Mouse (Mus musculus) brain, embryonic 14.5 days (tissue): ENCODE data around the gene Tbl1xr1. TPM values are rescaled to one million over a fixed set of nuclear protein-coding genes. Genes with fewer than 3 reads are reported as not detected.

Experiments
- DNase-seq: peaks from one replicate; pipeline ENCODE4 v3.0.0-alpha.2; 2011; ENCODE audit warnings: low read depth
- CTCF ChIP-seq: fragments of 200-500 bp; IDR thresholded peaks from 2 replicates; pipeline ENCODE4 v1.5.1; 2012; ENCODE audit warnings: inconsistent platforms, mild to moderate bottlenecking, moderate library complexity, borderline replicate concordance; ENCODE audit not compliant: insufficient read depth, insufficient read length; ENCODE audit errors: extremely low read depth
- POLR2A ChIP-seq: fragments of 200-500 bp; IDR thresholded peaks from 2 replicates; pipeline ENCODE4 v1.6.1; 2012; ENCODE audit warnings: mild to moderate bottlenecking, inconsistent platforms, borderline replicate concordance; ENCODE audit not compliant: poor library complexity, insufficient read depth, insufficient read length, severe bottlenecking; ENCODE audit errors: extremely low read depth
- polyA plus RNA-seq: library from polyadenylated mRNA; depleted of rRNA; stranded (reverse); fragments of >200 nt; gene quantifications from 2 replicates; pipeline ENCODE4 v1.2.3, GENCODE M21; 2012

Tbl1xr1 gene
- polyA plus RNA-seq, 1 experiment, result 36.1 TPM

DNA sequence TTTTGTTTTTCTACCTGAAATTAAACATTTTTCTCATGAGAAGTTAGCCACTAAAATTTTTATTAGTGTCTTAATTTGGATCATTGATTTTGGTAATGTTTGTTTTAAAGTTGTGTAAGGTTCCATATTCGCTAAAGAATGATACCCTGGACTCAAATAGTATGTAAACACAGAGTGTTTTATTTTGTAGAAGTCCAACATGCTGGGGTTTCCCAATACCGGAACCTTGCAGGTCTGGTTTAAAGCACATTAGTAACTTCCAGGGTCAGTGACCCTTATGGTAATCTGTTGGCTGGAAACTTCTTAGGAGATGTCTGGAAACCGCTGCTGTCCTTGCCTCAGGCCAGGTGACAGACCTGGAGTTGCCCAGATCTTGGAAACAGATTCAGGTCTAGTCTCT, 15.2 kb downstream of the Tbl1xr1 start:
- no peak for TF ChIP-seq CTCF
- TF ChIP-seq POLR2A, result no peak
- no peak for DNase-seq

DNA sequence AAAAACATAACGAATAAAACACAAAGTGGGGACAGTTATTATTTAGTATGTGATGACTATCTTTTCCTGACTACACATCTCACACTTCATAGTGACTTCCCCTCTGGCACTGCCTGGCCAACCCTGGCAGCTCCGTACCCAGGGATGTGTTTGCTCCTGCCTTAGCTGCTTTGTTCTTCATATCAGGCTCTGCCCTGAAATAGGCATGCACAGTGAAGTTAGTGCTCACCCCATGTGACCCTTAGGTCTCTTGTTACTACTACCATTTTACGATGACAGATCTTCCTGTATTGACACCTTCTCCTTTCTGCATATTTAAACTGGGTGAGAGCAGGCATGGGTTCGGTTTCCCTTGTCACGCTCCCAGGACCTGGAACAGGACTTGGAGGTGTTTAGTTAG, 16.3 kb downstream of the Tbl1xr1 start:
- no peak for TF ChIP-seq CTCF
- TF ChIP-seq POLR2A, result no peak
- DNase-seq, result no peak

DNA sequence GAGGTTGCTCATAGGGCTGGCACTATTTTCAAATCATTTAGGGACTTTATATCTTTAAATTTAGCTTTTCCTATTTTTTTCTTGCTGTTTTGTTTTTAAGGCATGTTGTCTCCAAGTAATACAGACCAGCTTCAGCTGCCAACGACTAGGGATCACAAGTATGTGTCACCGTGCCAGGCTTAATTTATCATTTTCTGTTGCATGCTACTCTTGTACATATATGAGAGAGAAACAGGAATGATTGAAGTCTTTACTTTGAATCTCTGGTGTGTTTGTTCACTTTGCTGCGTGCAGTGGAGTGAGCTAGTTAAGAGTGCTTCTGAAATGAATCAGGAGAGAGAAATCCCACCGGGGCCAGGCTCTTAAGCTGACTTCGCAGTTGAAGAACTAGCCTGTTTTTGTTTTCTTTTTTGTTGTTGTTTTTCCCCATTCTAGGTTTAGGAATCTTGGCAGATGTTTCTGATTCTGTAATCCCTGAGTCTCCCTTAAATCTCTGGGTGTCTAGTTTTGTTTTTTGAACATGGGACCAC, 27.6 kb downstream of the Tbl1xr1 start:
- no peak for TF ChIP-seq POLR2A
- TF ChIP-seq CTCF, result no peak
- DNase-seq, result peak; percentile 49

DNA sequence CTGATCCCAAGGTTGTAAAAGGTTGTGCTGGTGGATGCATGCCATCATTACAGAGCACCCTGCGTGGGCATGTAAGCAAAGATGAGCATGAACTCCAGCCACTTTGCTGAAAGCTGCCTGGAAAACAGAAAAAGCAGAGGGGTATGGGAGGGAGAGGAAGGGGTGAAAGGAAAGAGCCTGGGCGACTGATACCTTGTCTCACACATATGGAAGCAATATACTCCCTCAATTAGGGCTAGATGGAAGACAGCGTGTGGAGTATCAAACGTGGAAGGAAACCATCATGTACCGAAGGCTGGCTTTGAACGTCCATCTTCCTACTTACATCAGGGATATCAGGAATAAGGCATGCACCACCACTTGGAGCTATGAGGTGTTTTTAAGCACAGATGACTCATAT, 29.0 kb downstream of the Tbl1xr1 start:
- no peak for DNase-seq
- TF ChIP-seq CTCF (no peak), POLR2A (no peak)

DNA sequence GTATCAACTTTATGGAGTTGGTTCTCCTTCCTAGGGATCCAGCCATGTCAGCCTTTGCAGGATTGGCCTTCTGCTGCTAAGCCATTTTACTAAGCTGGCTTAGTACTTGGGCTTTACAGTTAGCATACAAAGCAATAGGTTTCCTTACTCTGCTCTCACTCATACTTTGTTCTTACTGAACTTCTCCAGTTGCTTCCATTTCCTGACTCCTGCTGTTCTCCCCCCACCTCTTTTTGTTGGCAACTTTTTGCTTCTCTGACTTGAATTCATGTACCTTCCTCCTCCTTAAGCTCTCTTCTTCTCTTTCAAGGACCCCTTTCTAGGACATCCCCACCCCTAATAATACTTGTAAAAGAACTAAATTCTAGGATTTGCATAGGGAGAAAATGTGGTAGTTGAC, 31.6 kb downstream of the Tbl1xr1 start:
- DNase-seq, result no peak
- no peak for TF ChIP-seq CTCF
- TF ChIP-seq POLR2A, result no peak

DNA sequence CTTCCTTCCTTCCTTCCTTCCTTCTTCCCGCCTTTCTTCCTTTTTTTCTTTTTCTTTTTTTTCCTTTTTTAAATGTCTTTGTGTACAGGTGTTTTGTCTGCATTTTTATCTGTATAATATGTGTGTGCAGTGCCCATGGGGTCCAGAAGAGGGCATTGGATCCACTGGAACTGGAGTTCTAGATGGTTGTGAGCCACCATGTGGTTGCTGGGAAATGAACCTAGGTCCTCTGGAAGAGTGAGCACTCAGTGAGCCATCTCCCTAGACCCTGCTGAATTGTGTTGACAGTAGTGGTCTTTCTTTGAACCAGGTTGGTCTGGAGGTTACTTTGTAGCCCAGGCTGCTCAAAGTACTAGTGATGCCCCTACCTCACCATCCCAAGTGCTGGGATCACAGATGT, 33.2 kb downstream of the Tbl1xr1 start:
- no peak for TF ChIP-seq POLR2A
- TF ChIP-seq CTCF, result no peak
- DNase-seq, result no peak

DNA sequence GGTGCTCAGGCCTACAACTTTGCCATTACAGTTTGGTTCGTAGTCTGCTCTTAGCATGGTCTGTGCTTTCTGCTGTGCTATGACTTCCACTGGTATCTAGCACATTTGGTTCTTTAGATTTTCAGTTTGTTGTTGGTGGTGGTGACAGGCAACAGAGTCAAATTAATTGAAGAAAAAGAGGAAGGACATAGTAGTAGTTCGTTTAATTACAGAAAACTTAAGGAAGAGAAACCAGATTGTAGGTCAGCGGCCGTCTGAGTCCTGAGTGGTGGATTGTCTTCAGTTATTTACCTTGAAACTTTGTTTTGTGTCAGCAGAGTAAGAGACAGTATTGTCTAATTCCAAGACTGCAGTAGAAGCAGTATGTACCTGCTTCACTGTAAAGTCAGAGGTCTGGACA, 37.3 kb downstream of the Tbl1xr1 start:
- no peak for TF ChIP-seq POLR2A
- no peak for TF ChIP-seq CTCF
- DNase-seq, result no peak

DNA sequence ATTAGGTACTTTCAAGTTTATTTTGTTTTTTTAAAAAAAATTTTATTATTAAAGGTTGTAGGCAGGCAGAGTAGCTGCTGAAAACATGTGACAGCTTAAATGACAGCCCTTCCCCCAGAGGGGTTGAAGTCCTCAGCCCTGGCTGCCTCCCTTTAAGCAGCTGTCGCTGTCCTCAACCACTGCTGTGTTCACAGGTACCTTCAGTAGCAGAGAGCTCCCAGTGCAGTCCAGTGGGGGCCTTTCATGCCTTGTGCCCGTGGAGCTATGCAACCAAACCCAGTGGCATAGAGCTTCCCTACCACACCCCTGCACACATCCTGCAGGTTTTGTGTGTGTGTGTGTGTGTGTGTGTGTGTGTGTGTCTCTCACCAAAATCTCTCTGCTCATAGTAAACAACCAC, 38.8 kb downstream of the Tbl1xr1 start:
- DNase-seq, result peak; percentile 50
- TF ChIP-seq POLR2A (no peak), CTCF (no peak)

DNA sequence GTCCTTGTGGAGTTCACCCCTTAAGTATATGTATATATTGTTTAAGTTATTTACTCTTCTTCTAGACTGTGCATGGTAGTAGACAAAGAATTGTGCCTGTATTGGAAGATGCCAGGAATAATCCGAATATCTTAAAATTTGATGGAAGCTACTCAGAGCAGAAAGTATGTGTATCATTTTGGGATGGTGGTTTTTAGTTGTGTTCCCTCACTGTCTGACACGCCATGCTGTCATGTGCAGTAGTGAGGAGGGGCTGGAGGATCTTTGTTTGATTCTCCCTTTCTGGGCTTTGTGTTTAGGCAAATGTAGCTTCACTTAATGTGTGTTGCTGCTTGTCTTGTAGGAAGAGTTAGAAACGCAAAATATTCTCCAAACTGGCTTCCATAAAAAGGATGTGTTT, 39.2 kb downstream of the Tbl1xr1 start:
- no peak for DNase-seq
- no peak for TF ChIP-seq CTCF
- no peak for TF ChIP-seq POLR2A

DNA sequence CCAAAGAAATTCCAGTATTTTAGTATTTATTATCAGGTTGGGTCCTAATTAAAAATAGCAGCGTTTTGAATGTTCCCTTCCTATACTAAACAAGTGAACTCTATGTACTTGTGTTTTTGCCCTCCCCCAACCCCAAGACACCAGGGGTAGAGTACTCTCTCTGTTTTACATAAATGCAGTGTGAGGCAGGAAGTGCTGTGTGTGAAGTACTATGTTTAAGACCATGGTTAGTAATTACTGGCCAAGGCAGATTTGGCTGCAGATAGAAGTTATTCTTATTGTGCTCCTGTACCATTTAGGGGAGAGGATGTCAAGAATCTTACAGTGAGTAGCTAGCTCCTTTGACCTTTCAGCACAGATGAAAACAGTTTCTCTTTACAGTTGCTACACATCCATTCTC, 39.7 kb downstream of the Tbl1xr1 start:
- TF ChIP-seq CTCF, result no peak
- TF ChIP-seq POLR2A, result no peak
- DNase-seq, result no peak

DNA sequence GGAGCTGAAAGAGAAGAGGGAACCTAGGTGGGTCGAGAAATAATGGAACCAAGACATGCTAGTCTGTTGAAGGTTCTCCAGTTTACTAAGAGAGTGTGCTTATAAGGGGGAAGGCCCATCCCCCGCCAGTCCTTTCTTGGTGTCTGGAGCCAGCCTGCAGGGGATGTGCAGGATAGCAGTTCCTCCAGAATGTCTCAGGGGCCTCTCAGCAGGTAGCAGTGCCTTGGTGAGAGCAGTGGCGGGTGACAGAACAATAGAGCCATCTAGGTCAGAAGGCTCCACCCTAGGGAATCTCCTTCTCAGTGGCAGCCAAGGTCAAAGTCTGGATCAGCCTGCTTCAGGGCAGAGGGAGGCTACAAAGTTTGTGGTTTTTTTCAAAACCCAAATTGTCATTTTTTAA, 45.3 kb downstream of the Tbl1xr1 start:
- no peak for DNase-seq

DNA sequence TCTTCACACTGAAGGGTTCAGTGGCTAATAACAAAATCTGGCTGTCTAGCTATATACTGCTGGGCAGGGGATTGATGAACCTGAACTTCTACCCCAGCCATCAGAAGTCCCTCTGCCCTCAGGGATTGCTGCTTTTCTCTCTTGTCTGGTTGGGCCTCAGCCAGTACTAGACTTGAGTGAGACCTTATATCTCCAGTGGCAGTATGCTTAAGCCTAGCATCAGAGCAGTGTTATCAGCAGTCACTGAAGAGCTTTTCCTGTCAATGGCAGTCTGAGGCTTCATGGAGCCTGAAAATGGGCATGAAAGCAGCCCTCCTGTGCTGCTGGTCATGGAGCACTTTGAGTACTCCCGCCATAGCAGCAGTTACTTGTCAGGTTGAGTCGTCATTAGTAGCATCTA, 46.7 kb downstream of the Tbl1xr1 start:
- TF ChIP-seq POLR2A, result no peak
- no peak for TF ChIP-seq CTCF
- no peak for DNase-seq

More for the DNA sequence above, 45.3 kb downstream of the Tbl1xr1 start:
- TF ChIP-seq CTCF, result no peak
- no peak for TF ChIP-seq POLR2A
